ENCODE assay signal across 17 mouse cellular contexts in the genomic region with DNA sequence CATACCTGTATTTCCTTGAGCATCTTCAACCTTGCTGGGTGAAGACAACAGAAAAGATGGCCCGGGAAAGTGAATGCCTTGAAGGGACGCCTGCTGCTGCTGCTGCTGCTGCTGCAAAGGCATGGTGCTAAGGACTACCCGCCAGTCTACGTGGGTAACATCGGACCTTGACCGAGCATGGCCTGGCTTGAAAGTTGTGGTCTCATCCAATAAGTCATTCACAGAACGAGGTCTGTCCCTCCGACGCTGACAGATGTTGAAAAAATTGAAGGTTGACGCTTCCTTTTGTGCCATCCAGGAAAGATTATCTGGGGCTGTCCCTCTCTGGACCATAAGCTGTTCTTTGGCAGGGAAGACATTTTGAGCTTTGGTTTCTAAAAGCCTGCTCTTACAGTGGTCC.
"Had no signal": no experiment of that assay in that cellular context is flagged by ENCODE, and none has a peak within 500 bp of the region (broad histone marks: within the 10 kb centered on the region; RNA-seq: fewer than 3 reads in every experiment).

No protein-coding gene starts in this region.

- H3K4me3 ChIP-seq: lung, embryonic 15.5 days; megakaryocyte, embryonic 14.5 days; midbrain, embryonic 13.5 days; midbrain, embryonic 15.5 days; neural tube, embryonic 12.5 days; stomach, embryonic 15.5 days had no signal

- H3K27me3 ChIP-seq: lung, embryonic 15.5 days; megakaryocyte, embryonic 14.5 days; midbrain, embryonic 13.5 days; midbrain, embryonic 15.5 days; neural tube, embryonic 12.5 days; stomach, embryonic 15.5 days had no signal

- H3K36me3 ChIP-seq: lung, embryonic 15.5 days; stomach, embryonic 15.5 days had no signal

- H3K4me1 ChIP-seq: lung, embryonic 15.5 days; midbrain, embryonic 13.5 days; midbrain, embryonic 15.5 days; neural tube, embryonic 12.5 days; stomach, embryonic 15.5 days had no signal

- H3K4me2 ChIP-seq: lung, embryonic 15.5 days; midbrain, embryonic 11.5 days; midbrain, embryonic 13.5 days; midbrain, embryonic 15.5 days; neural tube, embryonic 12.5 days; stomach, embryonic 15.5 days had no signal

- H3K27ac ChIP-seq: lung, embryonic 15.5 days; macrophage; midbrain, embryonic 13.5 days; midbrain, embryonic 15.5 days; neural tube, embryonic 12.5 days; stomach, embryonic 15.5 days; stomach, postnatal 0 days had no signal

- H3K9ac ChIP-seq: lung, embryonic 15.5 days; midbrain, embryonic 13.5 days; midbrain, embryonic 15.5 days; neural tube, embryonic 12.5 days; stomach, embryonic 15.5 days had no signal

- ATAC-seq: lung, postnatal 0 days; midbrain, embryonic 13.5 days; midbrain, embryonic 15.5 days had no signal

- H3K9me3 ChIP-seq: lung, embryonic 15.5 days; megakaryocyte, embryonic 14.5 days; midbrain, embryonic 13.5 days; midbrain, embryonic 15.5 days; neural tube, embryonic 12.5 days; stomach, embryonic 15.5 days had no signal

- DNase-seq: lung, adult 2 months; lung, postnatal 14 days; lung, postnatal 36 days; right cerebral cortex, postnatal 14 days; thymus, adult 2 months; thymus, postnatal 25 days; thymus, postnatal 4 days had no signal
